Mouse (Mus musculus) embryonic fibroblast, embryonic 13.5 days (primary cell): ENCODE measurements around the gene Tigd4.

Source experiments
- CTCF ChIP-seq: IDR thresholded peaks from 2 replicates; pipeline ENCODE4 v1.5.1; 2011; ENCODE audit warnings: mild to moderate bottlenecking, control low read depth, low read length, moderate library complexity, borderline replicate concordance; ENCODE audit not compliant: insufficient read depth
- POLR2A ChIP-seq: IDR thresholded peaks from 2 replicates; pipeline ENCODE4 v1.6.1; 2011; ENCODE audit warnings: low read depth, mild to moderate bottlenecking, control low read depth, low read length, moderate library complexity

GRCm38 (mm10) chr3:84640536-84640935 lies 47.2 kb downstream of the Tigd4 start:
- TF ChIP-seq POLR2A (no peak), CTCF (no peak)
